Mouse (Mus musculus) testis, postnatal 10 days (tissue): ENCODE results near the gene Ptpn23.
"Not testable (repeated sequence)": the region's sequence is repeated elsewhere in the genome, so short reads cannot be mapped to it uniquely, and the experiment has no call there.

Experiments
- DNase-seq: peaks from one replicate; pipeline ENCODE4 v3.0.0; 2021; ENCODE audit warnings: low spot score

Gene Ptpn23

DNA sequence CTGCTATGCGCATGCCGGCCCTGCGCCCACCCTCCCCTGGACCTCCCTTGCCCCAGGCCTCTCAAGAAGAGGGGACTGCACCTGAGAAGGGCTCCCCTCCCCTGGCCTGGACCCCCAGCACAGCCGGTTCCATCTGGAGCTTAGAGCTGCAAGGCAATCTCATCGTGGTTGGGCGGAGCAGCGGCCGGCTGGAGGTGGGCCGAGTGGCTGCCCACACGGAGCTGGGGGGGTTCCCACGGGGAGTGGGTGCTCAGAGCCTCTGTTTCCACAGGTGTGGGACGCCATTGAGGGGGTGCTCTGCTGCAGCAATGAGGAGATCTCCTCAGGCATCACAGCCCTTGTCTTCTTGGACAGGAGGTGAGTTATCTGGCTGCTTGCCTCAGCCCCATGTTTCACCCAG is 26.7 kb downstream of the Ptpn23 start:
- DNase-seq: peak; percentile 62

DNA sequence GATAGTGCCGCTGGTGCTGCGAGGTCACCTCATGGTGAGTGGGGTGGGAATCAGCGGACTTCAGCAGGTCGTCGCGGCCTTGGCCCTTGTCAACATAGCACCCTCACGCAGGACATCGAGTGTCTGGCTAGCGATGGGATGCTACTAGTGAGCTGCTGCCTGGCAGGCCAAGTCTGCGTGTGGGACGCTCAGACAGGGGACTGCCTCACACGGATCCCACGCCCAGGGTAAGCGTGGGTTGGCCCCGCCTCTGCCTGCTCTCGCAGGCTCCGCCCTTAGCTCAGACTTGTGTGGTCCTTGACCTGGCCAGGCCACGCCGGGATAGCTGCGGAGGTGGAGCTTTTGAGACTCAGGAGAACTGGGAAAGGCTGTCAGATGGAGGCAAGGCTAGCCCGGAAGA is 27.4 kb downstream of the Ptpn23 start:
- DNase-seq: peak; percentile 76

DNA sequence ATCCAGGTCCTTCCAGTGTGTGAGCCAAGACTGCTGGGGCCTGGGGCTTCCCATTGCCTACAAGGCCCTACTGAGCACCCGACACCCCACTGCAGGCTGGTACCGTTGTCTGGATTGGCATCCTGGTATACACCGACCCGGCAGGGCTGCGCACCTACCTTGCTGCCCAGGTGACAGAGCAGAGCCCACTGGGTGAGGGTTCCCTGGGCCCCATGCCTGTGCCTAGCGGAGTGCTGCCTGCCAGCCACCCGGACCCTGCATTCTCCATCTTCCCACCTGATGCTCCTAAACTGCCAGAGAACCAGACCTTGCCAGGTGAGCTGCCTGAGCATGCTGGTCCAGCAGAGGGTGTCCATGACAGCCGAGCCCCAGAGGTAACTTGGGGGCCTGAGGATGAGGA is 28.7 kb downstream of the Ptpn23 start:
- DNase-seq: no peak

DNA sequence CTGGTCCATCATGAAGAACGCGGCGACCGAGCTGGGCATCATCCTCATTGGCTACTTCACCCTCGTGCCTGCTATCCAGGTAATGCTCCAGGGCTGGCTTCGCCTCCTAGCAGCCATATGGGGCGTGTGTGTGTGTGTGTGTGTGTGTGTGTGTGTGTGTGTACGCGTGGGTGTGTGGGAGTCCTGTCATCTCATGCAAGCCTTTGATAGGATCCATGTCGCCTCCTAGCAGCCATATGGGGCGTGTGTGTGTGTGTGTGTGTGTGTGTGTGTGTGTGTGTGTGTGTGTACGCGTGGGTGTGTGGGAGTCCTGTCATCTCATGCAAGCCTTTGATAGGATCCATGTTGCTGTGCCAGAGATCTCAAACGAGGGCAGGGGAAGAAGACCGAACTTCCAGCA is 30.4 kb downstream of the Ptpn23 start:
- DNase-seq: not testable (repeated sequence)

DNA sequence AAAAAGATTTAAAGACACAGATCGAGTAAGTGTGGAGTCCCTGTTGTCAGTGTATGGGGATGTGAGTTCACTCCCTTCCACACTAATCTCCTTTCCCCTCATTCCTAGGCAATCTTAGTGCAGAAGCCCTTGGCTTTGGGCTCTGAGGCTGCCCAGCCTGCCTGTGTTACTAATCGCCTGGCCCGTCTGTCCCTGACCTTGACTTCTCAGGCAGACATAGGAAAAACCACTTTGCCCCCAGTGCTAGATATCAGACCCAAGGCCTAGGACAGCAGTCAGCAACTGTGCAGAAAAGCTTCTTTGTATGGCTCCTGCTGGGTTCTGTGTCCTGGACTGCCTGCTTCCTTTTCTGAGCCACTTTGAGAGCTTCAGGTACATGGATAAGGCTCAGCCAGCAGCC is 32.3 kb downstream of the Ptpn23 start:
- no peak for DNase-seq

DNA sequence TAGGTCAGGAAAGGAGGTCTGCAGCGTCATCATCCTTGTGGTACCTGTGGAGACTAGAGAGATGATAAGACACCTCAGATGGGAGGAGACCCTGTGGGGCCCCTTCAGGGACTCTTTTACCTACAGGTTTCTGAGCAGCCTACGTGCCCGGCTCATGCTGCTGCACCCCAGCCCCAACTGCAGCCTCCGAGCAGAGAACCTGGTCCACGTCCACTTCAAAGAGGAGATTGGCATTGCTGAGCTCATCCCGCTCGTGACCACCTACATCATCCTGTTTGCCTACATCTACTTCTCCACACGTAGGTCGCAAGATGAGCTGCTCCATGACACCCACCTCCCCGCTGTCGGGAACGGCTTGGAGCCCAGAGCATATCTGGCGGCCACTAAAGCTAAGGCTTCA is 34.1 kb downstream of the Ptpn23 start:
- DNase-seq: no peak

DNA sequence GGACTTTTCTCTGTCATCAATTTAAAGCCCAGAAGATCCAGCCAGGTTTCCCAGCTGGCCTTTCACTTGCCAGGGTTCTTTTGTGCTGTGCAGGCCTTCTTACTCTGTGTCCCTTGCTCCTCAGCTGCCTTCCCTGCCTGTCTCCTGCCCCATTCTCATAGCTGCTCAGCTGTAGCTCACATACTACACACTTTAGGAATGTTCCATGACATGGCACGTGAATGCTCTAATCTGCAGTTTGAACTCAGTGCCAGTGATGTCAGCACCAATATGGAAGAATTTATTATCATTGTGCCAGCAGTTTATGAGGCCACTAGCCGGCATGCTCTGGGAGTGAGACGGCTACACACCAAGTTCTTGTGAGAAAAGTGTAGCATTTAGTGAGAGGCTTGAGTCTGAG is 38.2 kb downstream of the Ptpn23 start:
- no peak for DNase-seq

DNA sequence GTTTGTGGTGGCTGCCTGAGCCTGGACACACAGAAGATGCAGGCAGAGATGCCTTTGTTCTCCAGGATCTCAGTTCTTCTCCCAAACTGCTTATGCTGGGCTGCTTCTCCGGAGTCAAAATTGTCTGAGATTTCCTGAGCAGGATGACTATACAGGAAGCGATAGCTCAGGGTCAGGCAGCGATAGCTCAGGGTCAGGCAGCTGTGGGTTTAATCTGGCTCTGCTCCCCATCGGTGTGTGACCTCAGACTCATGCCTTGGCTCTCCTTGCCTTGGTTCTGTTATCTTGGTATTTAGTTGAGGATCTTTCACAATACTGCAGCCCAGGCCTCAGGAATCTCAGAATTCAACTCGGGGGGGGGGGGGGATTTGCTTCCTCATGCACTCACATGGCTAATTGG is 41.3 kb downstream of the Ptpn23 start:
- no peak for DNase-seq

DNA sequence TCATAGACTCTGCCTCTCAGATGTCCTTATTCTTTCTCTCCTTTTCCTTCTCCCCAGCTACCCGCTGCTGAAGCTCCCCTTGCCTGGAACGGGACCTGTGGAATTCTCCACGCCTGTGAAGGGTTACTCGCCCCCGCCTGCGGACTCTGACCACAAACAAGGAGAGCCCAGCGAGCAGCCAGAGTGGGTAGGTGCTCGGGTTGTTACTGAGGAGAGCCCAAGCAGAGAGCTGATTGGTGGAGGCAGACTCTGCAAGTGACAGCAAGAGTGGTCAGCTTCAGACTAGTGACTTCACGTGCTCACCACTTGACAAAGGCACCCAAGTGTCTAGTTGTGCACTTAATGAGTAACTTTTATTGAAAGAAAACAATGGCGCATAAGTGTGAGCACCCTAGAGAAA is 45.7 kb downstream of the Ptpn23 start:
- no peak for DNase-seq

DNA sequence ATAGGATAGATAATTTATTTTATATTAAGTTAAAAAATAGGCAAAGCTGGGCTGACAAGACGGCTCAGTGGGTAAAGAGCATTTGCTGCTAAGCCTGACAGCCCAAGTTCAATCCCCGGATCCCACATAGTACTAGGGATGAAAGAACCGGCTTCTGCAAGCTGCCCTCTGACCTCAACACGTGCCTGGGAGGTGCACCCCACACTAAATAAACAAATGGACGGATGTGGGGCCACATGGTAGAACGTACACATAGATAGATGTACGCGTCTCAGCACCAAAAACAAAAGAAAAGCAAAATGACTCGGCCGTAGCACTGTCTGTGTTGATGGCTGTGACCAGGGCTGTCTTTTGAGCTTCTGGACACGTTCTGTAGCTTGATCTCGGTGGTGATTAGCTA is 46.7 kb downstream of the Ptpn23 start:
- DNase-seq: no peak

DNA sequence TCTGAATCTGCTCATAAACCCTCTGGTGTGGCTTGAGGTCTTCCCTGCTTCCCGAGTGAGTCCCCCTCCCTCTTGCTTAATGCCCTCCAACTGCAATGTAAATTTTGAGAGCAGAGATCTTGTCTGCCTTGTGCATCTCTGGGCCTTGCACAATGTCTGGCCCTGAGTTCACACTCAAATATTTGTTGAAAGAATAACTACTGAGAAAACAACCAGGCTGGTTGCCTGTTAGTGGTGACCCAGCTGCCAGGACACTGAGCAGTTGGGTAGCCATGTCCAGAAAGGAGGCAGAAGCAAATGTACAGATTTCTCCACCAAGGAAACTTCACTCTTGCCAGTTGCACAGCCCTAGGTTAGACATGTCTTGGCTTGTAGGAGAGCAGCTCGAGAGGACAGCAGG is 49.7 kb downstream of the Ptpn23 start:
- DNase-seq: no peak

DNA sequence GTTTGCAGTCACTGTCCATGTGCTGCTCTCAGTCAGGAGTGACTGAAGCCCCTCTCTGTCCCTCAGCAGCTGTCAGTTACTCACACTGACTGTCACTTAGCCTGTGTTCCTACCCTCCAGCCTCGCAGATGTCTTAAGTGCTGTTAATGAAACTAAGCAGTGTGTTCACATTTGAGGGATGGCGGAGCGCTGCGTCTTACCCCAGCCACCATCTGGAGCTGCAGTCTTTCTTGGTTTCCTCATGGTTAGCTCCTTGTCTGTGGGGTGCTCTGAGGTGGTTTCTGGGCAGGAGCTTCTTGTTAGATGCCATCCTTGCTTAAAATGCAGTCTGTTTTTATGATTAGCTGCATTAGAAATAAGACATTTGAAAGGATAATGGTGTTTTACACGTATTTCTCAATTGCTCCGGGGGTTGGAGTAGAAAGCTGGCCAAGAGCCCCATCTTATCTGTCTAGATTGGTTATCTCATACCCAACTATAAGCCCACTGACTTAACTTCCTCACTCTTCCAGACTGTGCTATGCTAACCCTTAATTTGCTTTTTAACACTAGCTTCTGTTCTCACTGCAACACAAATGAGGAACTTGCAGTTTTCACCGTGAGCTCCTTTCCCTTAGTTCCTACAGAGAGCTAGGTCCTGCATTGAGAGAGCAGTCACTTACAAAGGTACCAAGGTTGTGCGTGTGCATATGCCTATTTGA is 55.9 kb downstream of the Ptpn23 start:
- no peak for DNase-seq

DNA sequence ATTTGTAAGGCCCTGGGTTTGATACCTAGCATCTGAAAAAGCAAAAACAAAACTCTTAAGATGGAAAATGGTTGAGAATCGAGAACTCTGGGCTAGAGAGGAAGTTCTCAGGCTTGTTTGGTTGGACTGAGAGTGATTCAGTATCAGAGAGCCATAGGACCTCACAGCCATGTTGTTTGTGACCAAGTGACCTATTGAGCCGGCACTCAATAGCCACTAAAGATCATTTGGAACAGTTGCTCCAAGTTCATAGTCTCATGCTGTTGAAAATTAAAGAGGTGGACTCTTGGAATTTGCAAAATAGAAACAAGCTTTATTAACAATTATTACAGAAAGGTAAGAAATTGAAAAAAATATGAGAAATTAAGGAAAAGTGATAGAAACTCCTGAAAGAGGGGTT is 56.7 kb downstream of the Ptpn23 start:
- no peak for DNase-seq

DNA sequence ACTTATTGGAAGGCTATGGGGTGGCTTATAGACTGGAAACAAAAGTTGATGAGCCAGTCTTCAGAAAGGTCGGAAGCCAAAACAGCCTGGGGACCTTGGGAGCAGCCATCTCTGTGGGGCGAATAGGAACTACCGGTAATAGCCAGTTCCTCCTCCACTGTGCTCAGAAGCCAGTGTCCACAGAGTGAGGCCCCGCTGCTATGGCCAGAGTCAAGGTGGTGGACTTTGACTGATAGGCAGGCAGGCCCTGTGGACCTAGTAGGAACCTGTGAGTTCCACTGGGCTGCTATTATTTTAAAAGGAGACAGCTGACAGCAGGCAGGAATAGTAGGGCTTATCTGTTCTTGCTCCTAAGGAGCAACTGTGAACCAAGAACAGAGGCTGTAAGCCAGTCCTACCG is 57.4 kb downstream of the Ptpn23 start:
- DNase-seq: no peak

DNA sequence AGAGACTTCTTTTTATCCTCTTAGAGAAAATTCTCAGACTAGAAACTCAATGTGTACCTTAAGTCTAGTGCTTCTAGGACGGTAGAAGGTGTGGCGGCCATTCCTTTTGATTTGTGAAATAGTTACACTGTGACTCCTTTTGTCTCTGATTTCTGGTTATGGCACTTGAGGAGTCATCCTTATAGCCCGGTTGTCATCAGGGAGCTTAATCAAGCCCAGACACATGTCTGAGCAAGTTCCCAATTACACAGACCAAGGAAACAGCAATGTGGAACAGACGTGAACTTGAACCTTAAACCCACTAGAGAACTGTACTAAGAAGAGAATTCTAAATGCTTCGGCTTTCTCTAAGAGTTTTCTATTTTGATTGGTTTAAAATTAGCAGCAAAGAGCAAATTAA is 57.8 kb downstream of the Ptpn23 start:
- DNase-seq: no peak

DNA sequence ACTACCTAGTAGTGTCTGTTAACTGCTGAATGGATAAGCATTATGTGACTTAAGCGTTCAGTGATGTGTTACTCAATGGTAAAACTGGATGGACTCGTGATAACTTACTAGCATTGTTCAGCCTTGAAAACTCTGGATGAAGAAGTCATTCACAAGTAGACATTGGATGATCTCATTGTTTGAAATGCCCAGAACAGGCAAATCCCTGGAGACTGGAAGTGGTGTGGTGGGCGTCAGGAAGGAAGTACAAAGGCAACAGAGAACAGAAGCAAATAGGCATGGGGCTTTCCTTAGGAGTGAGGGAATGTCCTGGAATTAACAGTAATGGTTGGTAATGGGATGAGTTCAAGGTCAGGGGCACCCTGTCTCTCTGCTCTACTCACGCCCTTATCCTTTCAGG is 59.1 kb downstream of the Ptpn23 start:
- DNase-seq: no peak

DNA sequence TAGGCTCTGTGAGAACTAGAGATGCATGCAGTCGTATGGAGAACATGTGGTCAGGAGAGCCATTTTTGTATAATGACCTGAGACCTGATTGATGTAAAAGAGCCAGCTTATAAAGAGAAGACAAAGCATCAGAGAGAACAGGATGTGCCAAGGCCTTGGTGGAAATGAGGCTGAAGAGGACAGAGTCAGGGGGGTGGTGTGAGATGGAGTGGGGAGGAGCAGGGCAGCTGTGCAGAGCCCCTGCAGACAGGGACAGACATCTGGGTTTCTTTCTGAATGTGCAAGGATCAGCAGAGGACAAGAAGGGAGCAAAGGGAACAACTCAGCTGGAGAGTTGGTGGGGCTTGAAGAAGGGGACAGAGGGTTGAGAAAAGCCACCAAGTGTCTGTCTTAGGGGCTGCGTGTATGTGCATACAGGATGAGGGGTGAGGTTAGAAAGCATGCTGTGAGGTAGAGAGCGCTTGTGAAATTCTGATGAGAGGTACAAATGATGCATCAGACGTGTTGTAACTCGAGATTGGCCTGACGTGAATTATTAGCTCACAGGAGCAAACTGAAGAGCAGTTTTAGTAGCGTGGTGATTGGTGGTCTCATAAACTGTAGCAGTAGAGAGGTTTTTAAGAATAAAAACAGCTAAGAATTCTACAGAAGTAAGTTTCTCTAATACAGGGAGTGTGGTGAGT is 62.8 kb downstream of the Ptpn23 start:
- DNase-seq: no peak

DNA sequence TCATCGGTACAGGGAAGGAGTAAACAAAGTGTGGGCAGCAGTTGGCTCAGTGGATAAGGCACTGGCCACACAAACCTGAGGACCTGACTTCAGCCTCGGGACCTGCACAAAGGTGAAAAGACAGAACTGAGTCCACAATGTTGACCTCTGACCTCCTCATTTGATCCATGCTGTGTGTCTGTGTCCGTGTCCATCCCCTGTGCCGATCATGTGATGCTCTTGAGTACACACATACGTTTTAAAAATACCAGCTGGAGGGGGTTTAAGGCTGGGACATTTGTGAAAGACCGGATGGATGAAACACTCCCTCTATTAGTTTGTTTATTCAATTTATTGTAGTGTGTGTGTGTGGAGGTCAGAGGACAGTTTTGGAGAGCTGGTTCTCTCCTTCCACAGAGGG is 64.2 kb downstream of the Ptpn23 start:
- no peak for DNase-seq

DNA sequence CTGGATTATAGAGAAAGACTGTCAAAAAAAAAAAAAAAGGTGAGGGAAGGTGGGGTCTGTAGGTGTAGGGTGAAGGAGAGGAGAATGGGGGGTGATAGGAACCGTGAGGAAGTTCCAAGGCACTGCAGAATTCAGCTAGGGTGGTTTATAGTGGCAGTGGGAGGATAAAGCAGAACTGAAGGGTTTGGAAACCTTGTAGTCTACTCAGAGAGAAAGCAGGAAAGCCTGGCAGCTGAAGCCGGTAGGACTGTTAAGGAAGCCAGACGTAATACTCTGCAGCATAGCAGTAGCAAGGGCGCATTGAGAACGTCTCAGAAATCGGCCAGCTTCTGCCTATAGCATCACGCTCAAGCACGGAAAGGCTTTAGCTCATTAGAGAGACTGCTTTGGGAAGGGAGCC is 66.0 kb downstream of the Ptpn23 start:
- DNase-seq: no peak

DNA sequence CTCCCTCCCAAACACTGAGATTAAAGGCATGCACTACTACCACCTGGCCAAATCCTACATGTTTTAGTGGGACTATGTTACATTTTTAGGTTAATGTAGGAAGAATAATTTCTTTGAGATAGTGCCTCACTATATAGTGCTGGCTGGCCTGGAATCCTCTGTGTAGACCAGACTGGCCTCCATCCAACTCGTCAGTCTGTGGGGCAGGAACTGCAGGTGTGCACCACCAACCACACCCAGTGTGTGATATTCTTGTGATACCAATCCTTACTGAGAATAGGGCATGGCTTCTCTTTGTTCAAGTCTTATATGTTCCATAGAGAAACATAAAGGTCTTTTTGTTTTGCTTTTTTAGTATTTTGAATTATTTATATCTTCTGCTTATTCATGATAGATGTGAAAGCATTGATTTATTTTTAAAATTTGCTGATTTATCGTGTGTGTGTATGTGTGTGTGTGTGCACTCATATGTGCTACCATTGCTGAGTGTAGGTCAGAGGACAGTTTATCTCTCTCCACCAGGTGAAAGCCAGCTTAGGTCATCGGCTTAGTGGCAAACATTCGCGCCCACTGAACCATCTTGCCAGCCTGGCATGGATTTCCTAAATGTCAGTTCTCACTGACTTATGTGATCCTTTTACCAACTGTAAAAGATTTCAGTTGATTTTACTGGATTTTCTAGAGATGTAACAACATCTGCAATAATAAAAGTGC is 67.8 kb downstream of the Ptpn23 start:
- no peak for DNase-seq
